Mouse (Mus musculus) hindbrain, embryonic 15.5 days (tissue): ENCODE data around the gene Abcf2. TPM values are rescaled to one million over a fixed set of nuclear protein-coding genes. Genes with fewer than 3 reads are reported as not detected.
A peak's percentile ranks its signal among the peaks of the same experiment; 100 is the strongest.

Source experiments
- microRNA counts: library from miRNA; unstranded; fragments of <30 nt; microRNA quantifications from one replicate; lab custom pipeline; 2016
- microRNA-seq: library from miRNA; unstranded; fragments of <30 nt; microRNA quantifications from one replicate; pipeline ENCODE4, GENCODE M21; 2016
- polyA plus RNA-seq: library from polyadenylated mRNA; unstranded; fragments of >200 nt; fragmentation: Nextera tagmentation; extraction: Ambion mirVana; gene quantifications from 2 replicates; pipeline ENCODE4 v1.2.1, GENCODE M21; 2015

The Abcf2 gene
- polyA plus RNA-seq, 1 experiment from 2014 or later, result 82.1 TPM

MicroRNA genes within 50 kb of the gene (microRNA counts, 519-probe panel; counts per million panel counts)
- microRNA mmu-miR-671-3p (lab: Ali Mortazavi, UCI) (1,638 counts per million, percentile 9 among the panel's probes with 10 or more counts), microRNA mmu-miR-671-5p (lab: Ali Mortazavi, UCI) (not detected)

Small RNAs within 50 kb of the gene (microRNA-seq; reads per million reads assigned to microRNA genes)
- 360 reads per million, percentile 67 among the genes with 10 or more reads in this experiment for gene Mir671

Other genes starting within 250 kb of the Abcf2 start
- 13.0 and 17.9 TPM in 2 replicates for gene Kcnh2, start 225.9 kb downstream of the Abcf2 start, polyA plus RNA-seq
- 9.6 and 10.7 TPM in 2 replicates for gene Nos3, start 212.7 kb downstream of the Abcf2 start, polyA plus RNA-seq
- gene Atg9b, start 185.3 kb downstream of the Abcf2 start, polyA plus RNA-seq, result 2.9 and 3.6 TPM in 2 replicates
- 49.7 and 56.5 TPM in 2 replicates for gene Abcb8, start 183.8 kb downstream of the Abcf2 start, polyA plus RNA-seq
- gene Asic3, start 164.1 kb downstream of the Abcf2 start, polyA plus RNA-seq, result 0.88 and 1.4 TPM in 2 replicates
- gene Cdk5, start 153.9 kb downstream of the Abcf2 start, polyA plus RNA-seq, result 115 and 123 TPM in 2 replicates
- gene Slc4a2, start 153.6 kb downstream of the Abcf2 start, polyA plus RNA-seq, result 25.1 and 26.8 TPM in 2 replicates
- gene Fastk, start 132.2 kb downstream of the Abcf2 start, polyA plus RNA-seq, result 96.8 and 113 TPM in 2 replicates
- gene Tmub1, start 129.6 kb downstream of the Abcf2 start, polyA plus RNA-seq, result 55.1 and 64.2 TPM in 2 replicates
- 112 and 124 TPM in 2 replicates for gene Agap3, start 125.3 kb downstream of the Abcf2 start, polyA plus RNA-seq
- 6.8 and 8.8 TPM in 2 replicates for gene Gbx1, start 50.3 kb downstream of the Abcf2 start, polyA plus RNA-seq
- gene Asb10, start 36.5 kb downstream of the Abcf2 start, polyA plus RNA-seq, result 0.14 and 0.26 TPM in 2 replicates
- gene 4931409K22Rik, start 20.7 kb downstream of the Abcf2 start, polyA plus RNA-seq, result 0.10 and 0.18 TPM in 2 replicates
- 18.7 and 19.0 TPM in 2 replicates for gene Chpf2, start 9.3 kb upstream of the Abcf2 start, polyA plus RNA-seq
- gene Smarcd3, start 46.9 kb upstream of the Abcf2 start, polyA plus RNA-seq, result 134 and 138 TPM in 2 replicates
- gene Nub1, start 108.1 kb upstream of the Abcf2 start, polyA plus RNA-seq, result 43.9 and 49.0 TPM in 2 replicates
- gene Wdr86, start 153.3 kb upstream of the Abcf2 start, polyA plus RNA-seq, result 7.7 and 8.2 TPM in 2 replicates
- 0.77 and 2.0 TPM in 2 replicates for gene Crygn, start 180.5 kb upstream of the Abcf2 start, polyA plus RNA-seq